In genomic region chr1:181851521-181852310, GRCm38 (mm10) we compare ENCODE assay signal across 8 mouse cellular contexts. TPM values are rescaled to one million over a fixed set of nuclear protein-coding genes. Genes with fewer than 3 reads are reported as not detected.
DNase-seq lines count a peak whose midpoint lies in the region; ATAC-seq lines count a peak whose summit lies in the region.

No protein-coding gene starts in this region.

- intact Hi-C loops in heart, postnatal 36 days (cut with DNase I): no loop called here

- ATAC-seq in monocyte, adult 5-6 weeks (replicated peaks; ENCODE audit: insufficient number of reproducible peaks, low FRiP score, low TSS enrichment, poor library complexity, severe bottlenecking): no peak
- ATAC-seq in activated CD4-positive, CD25-positive, alpha-beta regulatory T cell, adult 4 months: no peak

- DNase-seq in adrenal gland, postnatal 14 days: peak; percentile 69
- no peak for DNase-seq in adrenal gland, adult 8-10 months
- peak; percentile 7 to 15 for DNase-seq in thymus, postnatal 10 days (ENCODE audit: low spot score in 2 of 2)
- DNase-seq in thymus, postnatal 4 days: no peak
- peak; percentile 64 to 69 for DNase-seq in heart, postnatal 36 days
- DNase-seq in lung, postnatal 36 days: peak; percentile 63

RNA-seq across cellular contexts. Expression of gene Lbr, which starts 8.9 kb away (rescaled TPM):
- 33.7 and 42.9 TPM in 2 replicates for total RNA-seq in adrenal gland, postnatal 14 days (2021)
- 10 to 100 TPM; 15.7 to 23.2 (median 17.6) TPM for total RNA-seq in adrenal gland, adult 8-10 months (2022)
- total RNA-seq in heart, postnatal 36 days (2021): 10 to 100 TPM; 24.5 to 27.8 TPM
- total RNA-seq in monocyte, adult 5-6 weeks (2017): 183 to 196 TPM (median 191 TPM) in 3 replicates
- 100 to 1,000 TPM; 393 to 404 TPM for polyA plus RNA-seq in activated CD4-positive, CD25-positive, alpha-beta regulatory T cell, adult 4 months (2017; shearing (Covaris generic))

Comparison
In these comparisons a context has a peak if more than half of its experiments do, and no peak if none do; other contexts are left out.
1. DNase-seq: peak in adrenal gland, postnatal 14 days (single experiment), thymus, postnatal 10 days (2 of 2), heart, postnatal 36 days (2 of 2) and lung, postnatal 36 days (single experiment); none in adrenal gland, adult 8-10 months (single experiment) and thymus, postnatal 4 days (single experiment).